Mouse (Mus musculus) right cerebral cortex, postnatal 25 days (tissue): ENCODE measurements around the gene Gpc4.

Experiments
- DNase-seq: peaks from one replicate; pipeline ENCODE4 v3.0.0; 2022

The Gpc4 gene

GRCm38 (mm10) chrX:52145563-52145962, 19.5 kb downstream of the Gpc4 start:
- no peak for DNase-seq

DNA sequence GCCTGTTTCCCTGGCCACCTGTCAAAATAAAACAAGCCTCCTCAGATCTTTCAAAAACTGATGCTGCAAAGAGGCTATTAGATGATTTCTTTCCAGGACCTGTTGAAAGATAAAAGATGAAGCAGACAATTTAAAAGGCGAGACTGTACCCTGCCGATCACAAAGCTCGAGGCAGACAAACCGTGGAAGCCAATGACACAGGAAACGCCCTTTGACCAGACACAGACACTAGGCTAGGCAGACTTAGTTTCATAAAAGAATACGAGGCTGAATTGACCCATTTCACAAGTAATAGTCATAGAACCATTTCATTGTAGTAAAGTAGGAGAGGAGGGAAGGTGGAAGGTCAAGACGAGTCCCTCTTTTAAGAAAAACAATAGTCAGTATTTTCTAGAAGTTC, 20.6 kb downstream of the Gpc4 start:
- DNase-seq, result no peak

DNA sequence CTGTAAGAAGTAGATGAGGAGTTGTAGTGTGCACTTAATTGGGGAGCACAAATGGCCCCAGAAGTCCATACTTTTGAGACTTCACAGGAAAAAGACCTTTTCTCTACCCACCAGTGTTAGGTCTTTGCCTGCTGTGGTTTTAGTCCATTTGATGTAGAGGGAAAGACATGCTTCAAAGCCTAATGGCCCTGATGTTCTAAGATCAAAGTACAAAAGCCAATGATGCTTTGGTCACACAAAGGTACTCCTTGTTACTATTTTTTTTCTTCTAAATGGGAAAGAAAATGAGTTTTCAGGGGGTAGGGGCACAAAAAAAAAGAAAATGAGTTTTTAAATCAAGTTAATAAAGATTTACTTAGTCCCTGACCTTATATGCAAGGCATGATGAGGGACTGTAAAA, 24.7 kb downstream of the Gpc4 start:
- no peak for DNase-seq

GRCm38 (mm10) chrX:52138461-52139075, 26.5 kb downstream of the Gpc4 start:
- DNase-seq, result no peak

DNA sequence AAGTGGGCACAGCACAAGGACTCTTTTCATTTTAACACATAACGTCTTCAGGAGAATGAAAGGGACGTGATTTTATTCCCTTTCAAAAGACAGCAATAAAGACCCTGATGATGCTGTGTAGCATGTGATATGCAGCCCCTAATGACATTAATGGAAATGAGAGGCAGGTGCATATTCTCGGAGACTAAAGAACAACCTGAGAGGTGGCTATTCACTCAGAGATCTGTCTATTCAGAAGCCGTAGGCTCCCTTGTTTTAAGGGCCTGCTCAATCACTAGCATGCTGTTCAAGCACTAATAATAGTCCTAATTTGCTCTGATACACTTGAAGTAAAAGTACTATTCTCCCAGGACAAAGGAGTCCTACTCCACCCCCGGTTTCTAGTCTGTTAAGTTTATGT, 27.0 kb downstream of the Gpc4 start:
- no peak for DNase-seq

GRCm38 (mm10) chrX:52136525-52136924, 28.5 kb downstream of the Gpc4 start:
- no peak for DNase-seq

GRCm38 (mm10) chrX:52129604-52130003, 35.4 kb downstream of the Gpc4 start:
- no peak for DNase-seq

DNA sequence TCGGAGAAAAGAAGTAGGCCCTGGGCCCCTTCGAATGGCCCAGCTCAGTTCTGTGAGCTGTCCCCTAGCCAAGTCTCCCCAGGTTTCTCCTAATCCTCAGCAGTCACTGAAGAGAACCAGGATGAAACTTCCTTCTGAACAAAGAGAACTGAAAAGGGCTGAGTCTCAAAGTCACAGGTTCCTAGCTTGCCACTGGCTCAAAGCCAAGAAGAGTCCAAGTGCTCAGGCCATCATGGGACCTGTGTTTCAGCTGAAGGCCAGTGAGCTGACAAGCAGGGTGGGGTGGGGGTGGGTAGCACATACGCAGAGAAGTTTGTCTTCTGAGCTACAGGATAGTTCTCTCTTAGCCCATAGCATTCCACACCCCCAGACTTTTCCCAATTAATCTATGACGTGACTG, 36.3 kb downstream of the Gpc4 start:
- DNase-seq, result no peak

- no peak for DNase-seq
These were observed 51.4 kb downstream of the Gpc4 start for GRCm38 (mm10) chrX:52113651-52114050.

GRCm38 (mm10) chrX:52109663-52110062, 55.4 kb downstream of the Gpc4 start:
- DNase-seq, result no peak

- no peak for DNase-seq
These were observed 56.1 kb downstream of the Gpc4 start for GRCm38 (mm10) chrX:52108966-52109365.

DNA sequence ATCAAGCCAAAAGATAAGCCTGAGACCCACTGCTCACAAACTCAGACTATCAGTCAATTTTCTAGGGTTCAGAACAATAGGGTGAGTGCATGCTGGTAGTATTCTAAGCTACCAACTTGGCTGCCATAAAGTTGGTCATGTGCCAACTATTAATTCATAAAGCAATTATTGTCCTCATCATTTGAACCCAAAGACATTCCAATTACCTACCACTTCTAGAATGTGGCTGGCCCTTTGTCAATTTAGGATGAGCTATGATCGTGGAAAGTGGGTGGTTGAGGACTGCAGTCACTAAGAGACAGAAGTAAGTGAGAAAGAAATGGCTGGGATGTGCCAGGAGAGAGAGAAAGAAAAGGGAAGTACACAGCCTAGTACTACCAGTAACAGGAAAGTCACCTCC, 61.3 kb downstream of the Gpc4 start:
- no peak for DNase-seq

GRCm38 (mm10) chrX:52101940-52102339, 63.1 kb downstream of the Gpc4 start:
- DNase-seq, result no peak

GRCm38 (mm10) chrX:52101445-52101844, 63.6 kb downstream of the Gpc4 start:
- no peak for DNase-seq

GRCm38 (mm10) chrX:52087726-52088348, 77.2 kb downstream of the Gpc4 start:
- DNase-seq, result no peak

DNA sequence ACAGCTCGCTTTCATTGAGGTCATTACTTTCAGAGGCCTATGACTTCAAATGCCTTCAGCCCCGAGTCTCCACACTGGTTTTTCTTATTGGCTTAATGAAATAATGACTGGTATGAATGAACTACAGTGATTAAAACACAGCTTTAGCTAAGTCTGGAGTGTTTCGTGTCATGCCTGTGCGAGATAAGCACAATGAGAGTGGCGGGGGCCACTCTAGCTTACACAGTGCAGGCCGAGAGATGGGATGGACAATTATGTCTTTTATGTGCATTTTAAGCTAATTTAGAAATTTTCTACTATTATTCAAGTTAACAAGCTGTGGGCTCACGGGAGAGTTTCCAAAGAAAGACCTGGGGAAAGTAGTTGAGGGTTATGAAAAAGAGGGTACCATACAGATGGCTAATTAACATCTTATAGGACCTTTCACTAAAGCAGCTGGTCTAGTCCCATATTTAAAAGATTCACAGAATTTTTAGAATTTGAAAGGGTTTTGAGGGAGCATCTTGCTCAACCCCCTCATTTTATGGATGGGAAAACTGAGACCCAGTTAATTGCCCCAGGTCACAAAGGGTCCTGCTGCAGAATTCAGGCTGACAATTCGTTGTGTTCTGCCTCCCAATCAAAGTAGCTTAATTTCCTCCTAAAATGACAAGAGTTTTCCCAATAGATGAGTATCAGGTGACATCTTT, 78.0 kb downstream of the Gpc4 start:
- no peak for DNase-seq

GRCm38 (mm10) chrX:52083557-52083956, 81.5 kb downstream of the Gpc4 start:
- no peak for DNase-seq

DNA sequence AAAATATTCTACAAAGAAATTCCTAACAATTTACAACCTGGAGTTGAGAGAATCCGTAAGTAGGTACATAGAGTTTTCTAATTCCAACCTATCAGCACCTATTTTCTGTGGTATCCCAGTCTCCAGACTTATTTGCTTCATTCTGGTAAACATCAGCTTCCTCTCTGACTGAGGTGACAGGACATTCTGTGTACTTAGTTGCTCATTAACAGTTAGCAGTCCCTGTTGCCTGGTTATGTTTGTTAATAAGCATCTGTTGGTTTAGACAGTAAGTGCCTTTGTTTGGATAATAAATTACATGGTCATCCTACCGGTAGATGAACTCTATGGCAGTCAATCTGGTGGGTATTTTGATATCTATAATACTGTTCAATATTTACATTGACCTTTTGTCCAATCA, 92.6 kb downstream of the Gpc4 start:
- DNase-seq, result no peak

- DNase-seq, result no peak
These were observed 111.6 kb downstream of the Gpc4 start for GRCm38 (mm10) chrX:52053416-52053815.

GRCm38 (mm10) chrX:52052011-52052410, 113.0 kb downstream of the Gpc4 start:
- DNase-seq, result no peak

GRCm38 (mm10) chrX:52050941-52051340, 114.1 kb downstream of the Gpc4 start:
- no peak for DNase-seq

DNA sequence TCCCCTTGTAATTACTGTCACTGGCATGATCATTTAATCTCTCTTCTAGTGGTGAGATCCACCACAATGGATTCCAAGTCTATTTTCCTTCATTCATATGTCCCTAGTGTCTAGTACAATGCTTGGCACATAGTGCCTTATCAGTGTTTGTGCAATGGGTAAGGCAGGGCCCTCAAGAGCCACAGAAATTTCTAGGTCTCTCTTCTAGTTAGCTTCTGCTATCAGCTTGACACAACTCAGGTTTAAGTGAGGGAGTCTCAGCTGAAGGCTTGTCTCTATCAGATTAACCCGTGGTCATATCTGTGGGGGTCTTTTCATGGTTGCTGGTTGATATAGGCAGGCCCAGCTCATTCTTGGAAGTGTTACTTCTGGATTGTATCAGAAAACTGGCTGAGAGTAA, 125.2 kb downstream of the Gpc4 start:
- no peak for DNase-seq

GRCm38 (mm10) chrX:52030146-52030545, 134.9 kb downstream of the Gpc4 start:
- DNase-seq, result no peak

GRCm38 (mm10) chrX:52017660-52018059, 147.4 kb downstream of the Gpc4 start:
- DNase-seq, result no peak
